Mouse (Mus musculus) neural tube, embryonic 11.5 days (tissue): ENCODE measurements around the gene Bnip3. TPM values are rescaled to one million over a fixed set of nuclear protein-coding genes. Genes with fewer than 3 reads are reported as not detected.

ENCODE experiments used
- ATAC-seq: fragments of 200-750 bp; cut with Nextera tagmentation; 2 replicates; pipeline ENCODE4 v1.8.0; 2017; ENCODE audit warnings: moderate number of reproducible peaks, mild to moderate bottlenecking, moderate TSS enrichment, moderate library complexity; ENCODE audit not compliant: insufficient read depth, low FRiP score, low TSS enrichment
- DNase-seq: peaks from one replicate; pipeline ENCODE4 v3.0.0-alpha.2; 2015; ENCODE audit warnings: low spot score
- H3K27ac ChIP-seq: fragments of 300-500 bp; sonication (generic); 2 replicates; pipeline ENCODE4 v1.5.1; 2014; ENCODE audit warnings: low read depth, mild to moderate bottlenecking, low read length
- H3K27me3 ChIP-seq: fragments of 300-500 bp; sonication (generic); 2 replicates; pipeline ENCODE4 v1.6.1; 2014; ENCODE audit warnings: mild to moderate bottlenecking, low read length, mixed read lengths; ENCODE audit not compliant: control insufficient read depth, insufficient read depth
- H3K36me3 ChIP-seq: fragments of 300-500 bp; sonication (generic); 2 replicates; pipeline ENCODE4 v1.6.1; 2014; ENCODE audit warnings: mild to moderate bottlenecking, low read length, moderate library complexity, mixed read lengths; ENCODE audit not compliant: control insufficient read depth, insufficient read depth
- H3K4me1 ChIP-seq: fragments of 300-500 bp; sonication (generic); 2 replicates; pipeline ENCODE4 v1.6.1; 2014; ENCODE audit warnings: low read length, mixed read lengths; ENCODE audit not compliant: control insufficient read depth, insufficient read depth
- H3K4me2 ChIP-seq: fragments of 300-500 bp; sonication (generic); 2 replicates; pipeline ENCODE4 v1.6.1; 2014; ENCODE audit warnings: low read depth, mild to moderate bottlenecking, moderate library complexity
- H3K4me3 ChIP-seq: fragments of 300-500 bp; sonication (generic); 2 replicates; pipeline ENCODE4 v1.5.1; 2014; ENCODE audit warnings: low read depth, low read length
- H3K9ac ChIP-seq: fragments of 300-500 bp; sonication (generic); 2 replicates; pipeline ENCODE4 v1.6.1; 2014; ENCODE audit warnings: mild to moderate bottlenecking, low read length
- H3K9me3 ChIP-seq: fragments of 300-500 bp; sonication (generic); 2 replicates; pipeline ENCODE4 v1.6.1; 2016; ENCODE audit warnings: low read length; ENCODE audit not compliant: control insufficient read depth
- WGBS: fragments of 180-500 bp; shearing (Covaris S2); extraction: QIAGEN DNeasy Blood & Tissue Kit; methylation state at CpG from one replicate; pipeline ENCODE4 v1.1.7; 2014; 5-methylcytosine and 5-hydroxymethylcytosine counted together
- polyA plus RNA-seq: library from polyadenylated mRNA; unstranded; fragments of >200 nt; fragmentation: Nextera tagmentation; extraction: Ambion mirVana; gene quantifications from 2 replicates; pipeline ENCODE4 v1.2.1, GENCODE M21; 2014

The Bnip3 gene
- polyA plus RNA-seq, 1 experiment from 2014 or later = 87.2 TPM

DNA sequence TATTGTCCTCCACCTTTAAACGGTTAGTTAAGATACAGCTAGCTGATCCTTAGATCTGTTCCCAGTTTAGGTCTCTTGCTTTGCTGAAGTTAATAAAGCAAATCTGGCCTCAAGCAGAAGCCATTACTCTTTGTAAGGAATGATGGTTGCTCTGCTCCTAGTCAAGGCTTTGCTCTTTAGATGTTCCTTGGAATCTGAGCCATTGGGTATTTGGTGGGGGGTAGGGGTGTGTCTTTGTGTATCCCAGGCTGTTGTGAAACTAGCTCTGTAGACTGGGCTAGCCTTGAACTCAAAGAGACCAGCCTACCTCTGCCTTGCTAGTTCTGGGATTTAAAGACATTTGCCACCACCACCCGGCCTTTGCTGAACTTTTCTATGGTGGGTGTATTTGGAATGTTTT is 55.1 kb downstream of the Bnip3 start:
- Histone ChIP-seq H3K4me2 (no peak overlapping the region), H3K27me3 (no peaks in the 10 kb centered on the region), H3K9ac (no peak overlapping the region), H3K36me3 (peaks cover 2% of the 10 kb centered on the region), H3K9me3 (no peaks in the 10 kb centered on the region), H3K27ac (no peak overlapping the region), H3K4me1 (no peaks in the 10 kb centered on the region), H3K4me3 (no peak overlapping the region)
- WGBS = 95% methylated on average over 2 of the region's 2 CpGs
- ATAC-seq (no peak), DNase-seq (no peak)

DNA sequence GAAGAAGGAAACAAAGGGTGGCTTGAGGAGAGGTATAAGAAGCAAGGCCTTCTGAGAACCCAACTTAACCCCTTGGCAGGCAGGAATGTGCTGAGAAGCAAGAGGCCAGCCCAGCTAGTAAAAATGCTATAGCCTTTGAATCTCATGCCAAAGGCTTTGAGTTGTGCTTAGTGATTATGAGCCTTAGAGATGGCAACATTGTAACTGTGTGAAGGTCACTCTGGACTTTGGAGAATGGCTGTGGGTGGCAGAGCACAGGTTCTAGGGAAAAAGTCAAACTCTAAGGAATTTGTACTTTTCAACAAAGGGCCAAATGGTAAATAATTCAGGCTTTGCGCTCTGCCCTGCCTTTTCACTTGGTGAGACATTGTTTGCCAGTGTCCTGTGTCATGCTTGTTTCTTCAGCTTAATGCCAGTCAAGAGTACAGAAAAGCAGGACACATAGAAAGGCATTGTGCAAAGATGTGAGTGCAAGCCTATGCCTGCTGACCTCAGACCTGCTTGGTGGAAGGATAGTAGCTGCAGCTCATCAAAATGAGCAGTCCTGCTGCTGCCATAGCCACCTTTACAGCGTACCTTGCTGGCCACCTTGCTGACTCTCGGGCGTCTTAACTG is 55.8 kb downstream of the Bnip3 start:
- H3K27me3 ChIP-seq = no peaks in the 10 kb centered on the region
- H3K4me3 ChIP-seq = no peak overlapping the region
- 95% methylated on average over 4 of the region's 4 CpGs for whole genome bisulfite sequencing
- no peak overlapping the region for H3K9ac ChIP-seq
- H3K36me3 ChIP-seq = peaks cover 2% of the 10 kb centered on the region
- H3K4me1 ChIP-seq = peaks cover under 1% of the 10 kb centered on the region
- ATAC-seq = no peak
- no peaks in the 10 kb centered on the region for H3K9me3 ChIP-seq
- H3K4me2 ChIP-seq = no peak overlapping the region
- no peak for DNase-seq
- H3K27ac ChIP-seq = no peak overlapping the region

DNA sequence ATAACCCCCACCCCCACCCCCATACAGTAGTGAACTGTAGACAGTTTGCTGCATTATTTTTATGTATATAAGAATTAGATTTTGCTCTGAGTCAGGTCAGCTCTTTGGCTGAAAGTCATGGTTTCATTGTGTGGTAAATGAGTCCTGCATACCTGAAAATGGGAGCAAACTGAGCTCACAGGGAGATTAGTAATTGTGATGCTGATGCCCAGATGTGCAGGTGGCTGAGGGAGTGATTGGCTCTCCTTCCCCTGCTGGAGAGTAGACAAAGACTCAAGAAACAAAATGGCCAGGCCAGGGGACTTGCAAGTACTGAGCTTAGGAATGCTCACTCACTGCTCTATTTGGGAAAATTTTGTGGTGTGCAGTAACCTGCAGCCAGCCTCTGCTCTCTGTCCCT is 59.2 kb downstream of the Bnip3 start:
- no peak overlapping the region for H3K4me3 ChIP-seq

DNA sequence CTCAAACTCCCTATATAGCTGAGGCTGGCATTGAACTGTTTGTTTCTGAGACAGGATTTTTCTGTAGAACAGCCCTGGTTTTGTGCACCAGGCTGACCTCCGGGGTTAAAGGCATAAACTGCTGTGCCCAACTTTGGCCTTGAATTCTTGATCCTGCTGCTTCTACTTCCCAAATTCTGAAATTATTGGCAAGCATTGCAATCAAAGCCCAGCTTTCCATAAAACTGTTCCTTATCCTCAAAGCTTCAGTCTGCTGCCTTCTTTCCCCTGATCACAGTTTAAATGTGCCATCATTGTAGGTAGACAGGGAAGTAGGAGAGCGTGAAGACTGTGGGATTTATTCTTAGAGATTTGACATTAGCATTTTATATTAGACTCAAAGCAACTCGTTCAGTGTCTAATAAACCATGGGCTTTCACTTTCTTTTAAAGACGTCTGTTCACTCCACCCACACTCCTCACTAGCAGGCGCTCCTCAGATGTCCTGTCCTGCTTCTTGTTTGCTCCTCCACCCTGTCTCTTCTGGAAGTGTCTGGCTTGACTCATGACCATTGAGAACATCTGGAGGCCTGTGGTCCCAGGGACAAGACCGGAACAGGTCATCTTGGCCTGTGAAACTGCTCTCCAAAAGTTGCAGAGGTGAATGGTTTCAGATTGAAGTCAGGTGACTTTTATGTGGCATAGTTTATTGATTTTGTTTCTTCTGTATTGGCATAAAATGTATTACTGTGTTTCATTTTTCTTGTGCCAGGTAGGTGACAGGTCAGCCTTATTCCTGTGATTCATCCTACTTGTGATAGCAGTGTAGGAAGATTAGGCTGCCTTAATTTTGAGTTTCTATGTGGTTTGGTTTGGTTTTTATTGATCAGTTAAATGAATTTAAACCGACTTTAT is 61.0 kb downstream of the Bnip3 start:
- Histone ChIP-seq H3K4me2 (peak overlapping the region; percentile 85; the same call in 1 of the 2 replicates), H3K9ac (peak overlapping the region; percentile 5; the same call in 1 of the 2 replicates), H3K27ac (no peak overlapping the region), H3K4me1 (peaks cover 24% of the 10 kb centered on the region), H3K9me3 (no peaks in the 10 kb centered on the region), H3K27me3 (no peaks in the 10 kb centered on the region), H3K36me3 (no peaks in the 10 kb centered on the region; the same call in 1 of the 2 replicates), H3K4me3 (no peak overlapping the region)
- no peak for ATAC-seq
- no peak for DNase-seq
- 78% methylated on average over 7 of the region's 7 CpGs for WGBS

More for the DNA sequence above, 59.2 kb downstream of the Bnip3 start:
- Histone ChIP-seq H3K9ac (no peak overlapping the region), H3K9me3 (no peaks in the 10 kb centered on the region), H3K4me1 (peaks cover 16% of the 10 kb centered on the region), H3K27me3 (no peaks in the 10 kb centered on the region), H3K36me3 (no peaks in the 10 kb centered on the region; the same call in none of the 2 replicates), H3K4me2 (no peak overlapping the region), H3K27ac (no peak overlapping the region)
- ATAC-seq (no peak), DNase-seq (no peak)

DNA sequence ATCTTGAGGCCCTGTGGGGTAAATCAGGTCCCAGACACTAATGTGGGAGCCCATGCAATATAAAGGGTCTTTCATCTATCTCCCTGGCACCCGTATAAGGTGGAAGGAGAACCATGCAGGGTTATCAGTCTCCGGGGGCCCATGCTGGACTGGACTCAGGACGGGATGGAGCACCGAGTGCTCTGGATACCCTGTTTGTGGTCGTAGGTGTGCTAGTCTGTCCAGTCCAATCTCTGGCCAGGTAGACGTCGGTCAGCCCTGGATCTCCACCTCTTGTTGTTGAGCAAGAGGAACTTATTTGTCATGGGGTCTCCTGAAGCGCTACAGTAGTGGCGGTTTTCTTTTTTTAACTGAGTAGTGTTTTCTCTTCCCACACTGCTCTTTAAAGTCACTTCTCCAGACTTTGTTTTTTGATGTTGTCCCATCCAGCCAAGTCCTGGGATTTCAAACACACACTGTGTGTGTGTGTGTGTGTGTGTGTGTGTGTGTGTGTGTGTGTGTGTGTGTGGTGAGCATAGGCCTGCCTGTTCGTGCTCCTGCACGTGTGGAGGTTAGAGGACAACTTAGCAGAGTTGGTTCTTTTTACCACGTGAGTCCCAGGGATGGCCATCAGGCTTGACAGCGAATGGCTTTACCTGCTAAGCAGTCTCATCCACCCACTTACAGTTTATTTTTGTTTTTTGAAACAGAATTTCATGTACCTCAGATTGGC is 61.8 kb downstream of the Bnip3 start:
- Histone ChIP-seq H3K4me1 (peaks cover 24% of the 10 kb centered on the region), H3K27ac (no peak overlapping the region), H3K9ac (peak overlapping the region; percentile 78), H3K27me3 (no peaks in the 10 kb centered on the region), H3K36me3 (no peaks in the 10 kb centered on the region), H3K4me2 (peak overlapping the region; percentile 85), H3K9me3 (no peaks in the 10 kb centered on the region), H3K4me3 (peak overlapping the region; percentile 80)
- no peak for ATAC-seq
- WGBS = 61% methylated on average over 13 of the region's 13 CpGs
- DNase-seq = peak; percentile 26

DNA sequence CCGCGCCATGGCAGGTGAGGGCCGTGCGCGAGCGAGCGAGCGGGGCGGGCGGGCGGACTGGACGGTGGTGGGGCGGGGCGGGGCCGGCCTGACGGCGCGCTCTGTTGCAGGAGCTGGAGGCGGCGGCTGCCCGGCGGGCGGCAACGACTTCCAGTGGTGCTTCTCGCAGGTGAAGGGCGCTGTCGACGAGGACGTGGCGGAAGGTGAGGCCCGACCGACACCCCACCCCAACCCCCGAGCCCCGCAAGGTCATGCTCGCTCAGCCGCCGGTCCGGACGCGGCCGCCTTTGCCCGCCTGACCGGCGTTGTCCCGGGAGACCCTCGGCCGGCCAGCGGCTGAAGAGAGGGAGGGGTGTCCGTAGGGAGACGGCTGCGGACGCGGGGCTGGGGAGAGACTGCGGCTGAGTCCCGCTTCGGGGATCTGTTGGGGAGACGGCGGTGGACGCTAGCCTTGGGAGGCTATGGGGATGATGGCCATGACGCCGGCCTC is 62.8 kb downstream of the Bnip3 start:
- H3K4me2 ChIP-seq = peak overlapping the region; percentile 85
- H3K27me3 ChIP-seq = no peaks in the 10 kb centered on the region
- H3K36me3 ChIP-seq = no peaks in the 10 kb centered on the region
- peaks cover 29% of the 10 kb centered on the region for H3K4me1 ChIP-seq
- peak overlapping the region; percentile 78 for H3K9ac ChIP-seq
- DNase-seq (peak; percentile 57), ATAC-seq (peak; percentile 75)
- H3K4me3 ChIP-seq = peak overlapping the region; percentile 80
- H3K27ac ChIP-seq = peak overlapping the region; percentile 75
- under 1% methylated on average over 43 of the region's 61 CpGs for WGBS
- no peaks in the 10 kb centered on the region for H3K9me3 ChIP-seq

DNA sequence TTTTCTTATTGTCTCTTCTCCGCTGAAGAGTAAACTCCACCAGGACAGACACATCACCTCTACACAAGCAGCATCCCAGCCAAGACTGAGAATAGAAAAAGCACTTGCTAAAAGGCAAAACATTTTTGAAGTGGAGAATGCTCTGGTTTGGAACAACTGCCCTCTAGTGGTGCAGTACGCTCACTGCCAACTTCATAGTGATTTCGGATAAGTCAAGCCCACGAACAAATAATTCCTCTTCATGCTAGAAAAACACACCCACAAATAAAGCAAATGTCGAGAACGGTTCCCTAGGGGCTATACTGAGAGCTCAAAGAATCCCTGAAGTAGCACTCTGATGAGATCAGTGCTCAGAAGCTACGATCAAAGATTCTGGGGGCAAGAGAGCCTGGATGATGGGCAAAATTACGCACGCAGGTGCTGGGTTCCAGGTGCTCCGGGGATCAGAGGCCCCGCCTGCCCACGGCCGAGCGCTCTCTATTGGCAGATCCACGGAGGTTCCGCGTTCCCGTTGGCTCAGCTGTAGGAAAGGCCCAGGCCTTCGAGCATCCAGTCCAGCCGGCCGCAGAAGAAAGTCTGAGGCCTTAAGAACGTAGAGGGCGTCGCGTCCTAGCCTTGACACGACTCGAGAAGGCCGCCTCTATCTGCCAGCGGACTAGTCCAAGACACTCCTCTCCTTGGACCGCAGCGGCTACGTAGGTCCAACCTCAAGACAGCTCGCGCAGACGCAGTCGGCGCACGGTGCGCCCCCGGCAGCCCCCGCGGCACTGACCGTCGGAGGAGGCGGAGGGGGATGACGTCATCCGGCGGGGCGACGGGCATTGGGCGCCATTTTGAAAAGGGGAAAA is 63.6 kb downstream of the Bnip3 start, which contains the start of the genes Ppp2r2d and Mapk1ip1:
TSS of gene Ppp2r2d (plus strand) at position 536 of the 848 bp plus-strand sequence.
TSS of gene Mapk1ip1 (minus strand) at position 730 of the 848 bp plus-strand sequence.
- peak; percentile 97 for DNase-seq
- Histone ChIP-seq H3K36me3 (no peaks in the 10 kb centered on the region), H3K9me3 (no peaks in the 10 kb centered on the region), H3K27ac (peak within 1 kb of the TSS; percentile 75), H3K27me3 (no peaks in the 10 kb centered on the region), H3K4me2 (peak within 1 kb of the TSS; percentile 85), H3K4me1 (peaks cover 29% of the 10 kb centered on the region), H3K4me3 (peak within 1 kb of the TSS; percentile 80), H3K9ac (peak within 1 kb of the TSS; percentile 78)
- under 1% methylated on average over 51 of the region's 51 CpGs for WGBS
- peak; percentile 92 for ATAC-seq
